Mouse (Mus musculus) WW6 (cell line): ENCODE results near the gene Exoc6b.
"Not testable (repeated sequence)": the region's sequence is repeated elsewhere in the genome, so short reads cannot be mapped to it uniquely, and the experiment has no call there.

Experiments
- DNase-seq: peaks from one replicate; pipeline ENCODE4 v3.0.0-alpha.2; 2013; ENCODE audit warnings: low read depth, low spot score

Exoc6b gene

GRCm38 (mm10) chr6:85069023-85069985, at the start of gene Exoc6b:
TSS of gene Exoc6b (minus strand) at chr6:85069513.
- peak; percentile 62 for DNase-seq

- DNase-seq, result peak; percentile 43
These were observed 48.5 kb upstream of the Exoc6b start for GRCm38 (mm10) chr6:85117545-85118511.

- DNase-seq, result peak; percentile 55
These were observed 35.8 kb upstream of the Exoc6b start for GRCm38 (mm10) chr6:85105033-85105615.

DNA sequence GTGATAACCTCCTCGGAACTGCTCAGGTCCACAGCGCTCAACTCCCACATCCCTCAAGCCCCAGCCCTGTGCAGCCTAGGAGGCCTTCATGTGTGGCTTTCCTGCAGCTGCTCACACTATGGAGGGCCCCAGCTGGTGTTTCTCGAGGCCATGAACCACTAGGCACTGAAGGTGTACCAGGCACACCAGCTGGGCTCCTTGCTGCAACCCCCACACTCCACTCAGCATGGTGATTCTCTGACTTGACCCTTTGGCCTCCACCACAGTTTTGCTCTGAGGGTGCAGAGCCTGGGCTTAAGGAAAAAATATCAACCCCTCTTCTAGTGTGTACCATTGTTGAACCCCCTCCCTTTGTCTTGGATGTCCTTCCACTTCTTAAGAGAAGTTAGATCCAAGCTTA, 34.0 kb upstream of the Exoc6b start:
- DNase-seq, result no peak

GRCm38 (mm10) chr6:85096441-85096840, 27.1 kb upstream of the Exoc6b start:
- DNase-seq, result no peak

DNA sequence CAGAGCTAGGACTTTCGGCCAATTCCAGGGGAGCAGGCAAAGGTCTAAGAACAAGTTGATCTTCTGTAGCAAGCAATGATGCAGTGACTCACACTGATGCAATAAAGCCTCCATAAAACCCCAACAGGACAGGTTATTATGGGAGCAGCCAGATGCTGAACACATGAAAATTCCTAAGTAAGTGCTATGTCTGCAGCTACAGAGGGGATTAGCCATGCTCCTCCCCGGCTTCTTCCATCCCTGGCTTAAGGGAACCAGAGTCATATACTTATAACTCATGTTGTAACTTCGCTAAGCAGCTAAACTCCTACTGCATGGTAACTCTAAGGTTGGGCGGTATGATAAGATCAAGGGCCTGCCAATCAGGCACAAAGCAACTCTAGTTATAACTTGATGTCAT, 18.1 kb upstream of the Exoc6b start:
- no peak for DNase-seq

DNA sequence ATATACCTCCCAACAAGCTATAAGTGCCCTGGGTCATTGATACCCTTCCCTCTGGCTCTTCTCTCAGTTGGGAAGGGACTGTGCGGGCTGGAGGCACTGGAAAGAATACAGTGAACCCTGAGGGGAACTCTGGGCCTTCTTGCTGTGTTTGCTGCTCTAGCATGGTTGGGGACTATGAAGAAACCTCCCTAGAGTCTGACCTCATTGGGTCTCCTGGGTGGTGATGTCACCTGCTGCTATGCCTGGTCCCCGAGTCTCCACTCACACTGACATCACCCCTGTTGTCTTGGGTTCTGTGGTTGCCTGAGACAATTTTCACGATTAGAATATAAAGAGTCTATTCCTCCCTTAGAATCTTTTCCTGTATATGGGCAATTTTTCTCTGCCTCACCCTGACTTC, 17.3 kb upstream of the Exoc6b start:
- DNase-seq, result no peak

GRCm38 (mm10) chr6:85076179-85076720, 6.9 kb upstream of the Exoc6b start:
- DNase-seq, result not testable (repeated sequence)

GRCm38 (mm10) chr6:85074996-85075395, 5.7 kb upstream of the Exoc6b start:
- DNase-seq, result peak; percentile 50

- no peak for DNase-seq
These were observed 841 bp downstream of the Exoc6b start for GRCm38 (mm10) chr6:85068322-85069022.

DNA sequence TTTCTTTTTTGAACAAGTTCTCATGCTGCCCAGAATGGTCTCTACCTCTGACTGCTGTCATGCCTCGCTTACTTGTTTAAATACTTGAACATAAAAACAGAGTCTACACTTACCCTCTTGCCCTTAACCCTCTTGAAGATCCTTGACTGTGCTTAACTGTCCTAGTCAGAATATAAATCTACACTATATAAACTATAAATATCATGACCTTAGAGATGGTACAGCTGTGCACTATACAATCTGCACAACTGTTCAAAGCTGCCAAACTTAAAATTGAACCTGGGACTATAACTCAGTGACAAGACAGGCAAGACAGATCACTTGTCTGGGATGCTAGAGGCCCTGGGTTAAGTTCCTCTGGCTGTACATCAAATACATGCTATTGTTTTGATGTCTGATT, 11.7 kb downstream of the Exoc6b start:
- DNase-seq, result no peak

DNA sequence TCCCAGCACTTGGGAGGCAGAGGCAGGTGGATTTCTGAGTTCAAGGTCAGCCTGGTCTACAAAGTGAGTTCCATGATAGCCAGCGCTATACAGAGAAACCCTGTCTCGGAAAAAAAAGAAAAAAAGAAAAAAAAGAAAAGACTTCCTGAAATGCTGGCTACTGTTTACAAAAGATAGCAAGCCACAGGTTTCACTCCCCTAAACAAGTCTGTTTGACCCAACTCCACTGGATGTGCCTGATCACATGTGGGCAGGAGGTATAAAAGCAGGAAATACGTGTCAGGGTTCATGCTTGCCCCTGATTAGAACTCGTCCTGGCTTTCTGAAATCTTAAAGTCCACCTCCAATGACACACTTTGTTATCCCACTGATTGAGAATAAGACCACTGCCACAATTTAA, 18.2 kb downstream of the Exoc6b start:
- DNase-seq, result no peak

DNA sequence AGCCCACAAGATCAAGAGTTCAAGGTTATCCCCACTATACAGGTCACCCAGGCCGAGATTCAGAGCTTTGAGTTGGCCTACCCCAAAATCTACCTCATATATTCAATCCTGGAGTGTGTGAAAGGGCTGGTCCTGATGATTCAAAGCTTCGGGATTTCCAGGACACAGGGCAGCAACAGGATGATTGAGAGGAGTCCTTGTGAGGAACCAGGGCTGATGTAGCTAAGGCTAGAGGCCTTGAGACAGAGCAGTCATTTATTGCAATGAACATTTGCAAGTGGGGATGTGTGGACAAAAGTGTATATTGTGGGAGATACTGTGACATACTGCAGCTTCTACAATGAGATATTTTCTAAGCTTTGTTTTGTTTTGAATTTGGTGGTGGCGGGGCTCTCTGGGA, 22.8 kb downstream of the Exoc6b start:
- no peak for DNase-seq

DNA sequence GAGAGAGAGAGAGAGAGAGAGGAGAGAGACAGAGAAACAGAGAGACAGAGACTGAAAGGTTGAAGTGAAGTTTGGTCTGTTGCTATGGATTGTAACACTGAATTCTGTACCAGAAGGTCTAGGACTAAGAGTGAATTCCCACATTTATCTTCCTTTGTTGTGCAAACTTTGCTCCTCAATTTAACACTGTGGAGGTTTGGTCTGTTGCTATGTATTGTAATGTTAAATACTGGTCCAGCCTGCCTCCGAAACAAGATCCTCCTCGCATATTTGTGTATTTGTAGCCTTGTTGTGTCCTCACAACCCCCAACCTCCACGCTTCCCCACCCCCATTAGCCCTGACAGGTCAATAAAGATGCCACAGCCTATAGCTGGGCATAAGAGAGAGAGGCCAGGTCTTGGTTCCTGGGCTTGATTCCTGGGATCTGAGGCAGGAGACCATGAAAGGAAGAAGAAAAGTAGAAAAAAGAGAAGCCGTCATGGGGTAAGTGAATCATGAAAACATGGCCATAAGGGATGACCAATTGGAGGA, 24.6 kb downstream of the Exoc6b start:
- no peak for DNase-seq

GRCm38 (mm10) chr6:85037677-85038076, 31.6 kb downstream of the Exoc6b start:
- DNase-seq, result peak; percentile 39

DNA sequence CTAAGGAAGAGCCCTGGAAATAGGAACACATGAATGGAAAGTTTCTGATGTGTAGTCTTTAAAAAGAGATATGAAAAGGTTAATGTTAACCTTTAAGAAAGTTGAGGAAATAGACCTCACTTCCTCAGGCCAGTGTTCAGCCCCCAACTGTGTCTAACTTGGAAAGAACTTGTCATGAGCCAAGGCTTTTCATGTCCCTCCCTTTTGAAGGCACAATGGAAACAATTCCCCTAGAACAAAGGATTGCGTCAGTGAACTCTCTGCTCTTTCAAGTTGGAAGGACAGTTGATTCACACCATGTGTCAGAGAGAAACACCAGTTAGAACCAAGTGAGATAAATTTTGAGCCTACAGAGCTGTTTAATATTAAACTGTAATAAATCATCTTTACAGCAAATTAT, 39.6 kb downstream of the Exoc6b start:
- no peak for DNase-seq

DNA sequence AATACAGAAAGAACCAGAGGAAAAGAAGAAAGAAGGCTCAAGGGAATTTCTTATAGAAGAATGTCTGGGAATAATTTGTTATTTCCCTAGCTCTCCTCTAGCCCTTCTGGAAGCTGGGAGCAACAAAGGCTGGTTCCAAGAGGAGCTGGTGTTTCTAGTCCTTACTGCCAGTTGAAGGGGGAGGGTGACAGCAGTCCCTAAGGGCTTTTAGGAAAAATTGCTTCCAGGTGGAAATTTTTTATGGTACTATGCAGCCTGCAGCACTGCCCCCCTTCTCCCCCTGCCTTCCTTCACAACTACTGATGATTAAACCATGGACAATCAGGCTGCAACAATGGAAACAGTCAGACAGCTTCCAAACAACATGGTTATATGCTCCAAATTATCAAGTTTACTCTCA, 44.9 kb downstream of the Exoc6b start:
- DNase-seq, result no peak

DNA sequence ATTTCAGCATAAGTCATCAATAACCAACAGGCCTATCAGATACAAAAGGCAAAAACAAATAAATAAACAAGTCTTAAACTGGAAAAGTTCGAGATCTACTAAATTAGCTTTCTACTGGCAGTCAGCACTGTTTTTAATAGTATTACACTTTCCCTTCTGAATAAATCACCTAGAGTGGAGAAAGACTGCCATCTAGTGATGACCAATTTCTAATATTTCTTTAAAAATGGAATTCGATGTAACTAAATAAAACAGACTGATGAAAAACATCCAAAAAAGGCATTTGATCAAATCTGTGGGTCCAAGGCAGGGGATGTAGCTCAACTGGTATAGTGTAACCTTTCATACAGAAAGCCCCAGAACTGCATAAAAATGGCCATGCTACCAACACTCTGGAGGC, 52.3 kb downstream of the Exoc6b start:
- no peak for DNase-seq

GRCm38 (mm10) chr6:85013906-85014305, 55.4 kb downstream of the Exoc6b start:
- no peak for DNase-seq

GRCm38 (mm10) chr6:85010397-85010796, 58.9 kb downstream of the Exoc6b start:
- DNase-seq, result peak; percentile 33

DNA sequence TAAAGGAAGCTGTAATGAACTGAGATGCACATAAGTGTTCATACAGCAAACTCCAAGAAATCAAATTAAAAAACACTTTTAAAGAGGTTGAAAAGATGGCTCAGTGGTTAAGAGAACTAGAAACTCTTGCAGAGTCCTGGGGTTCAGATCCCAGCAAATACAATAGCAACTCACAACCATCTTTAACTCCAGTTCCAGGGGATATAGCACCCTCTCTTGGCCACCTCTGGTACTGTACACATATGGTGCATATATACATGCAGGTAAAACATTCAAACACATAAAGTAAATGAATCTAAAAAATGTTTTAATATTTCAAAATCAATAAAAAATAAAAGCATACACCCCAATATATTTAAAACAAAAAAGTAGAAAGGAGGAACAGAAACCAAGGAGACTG, 73.9 kb downstream of the Exoc6b start:
- DNase-seq, result no peak
